Mouse (Mus musculus) testis, adult 2 months (tissue): Measurements from ENCODE around the gene Rhbdf2.

Experiments used
- CTCF ChIP-seq: fragments of 200-500 bp; IDR thresholded peaks from 2 replicates; pipeline ENCODE4 v1.5.1; 2012; ENCODE audit warnings: low read depth, mild to moderate bottlenecking, inconsistent platforms, low read length, moderate library complexity; ENCODE audit not compliant: control insufficient read depth, insufficient read depth, insufficient replicate concordance
- POLR2A ChIP-seq: fragments of 200-500 bp; IDR thresholded peaks from 2 replicates; pipeline ENCODE4 v1.6.1; 2012; ENCODE audit warnings: low read depth, mild to moderate bottlenecking, inconsistent platforms, low read length, moderate library complexity; ENCODE audit not compliant: control insufficient read depth

DNA sequence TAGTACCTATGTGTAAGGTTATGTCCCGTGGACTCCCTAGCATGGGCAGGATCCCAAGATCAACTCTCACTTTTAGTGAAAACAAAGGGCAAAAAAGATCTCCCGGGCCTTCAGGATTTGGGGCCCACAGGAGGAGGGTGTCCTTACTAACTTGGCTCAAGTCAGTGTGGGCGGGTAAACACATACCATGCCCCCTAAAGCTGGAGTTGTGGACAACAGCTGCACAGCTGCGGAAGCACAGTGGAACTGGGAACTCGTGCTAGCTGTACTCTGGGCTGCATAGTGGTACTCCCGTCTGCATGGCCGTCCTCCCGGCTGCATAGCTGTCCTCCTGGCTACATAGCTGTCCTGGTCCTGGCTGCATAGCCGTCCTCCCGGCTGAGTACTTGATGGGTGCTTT lies 31.4 kb upstream of the Rhbdf2 start:
- TF ChIP-seq CTCF (no peak), POLR2A (no peak)
